Mouse (Mus musculus) liver, embryonic 13.5 days (tissue): Measurements from ENCODE around the gene Mthfd2. TPM values are rescaled to one million over a fixed set of nuclear protein-coding genes. Genes with fewer than 3 reads are reported as not detected.

Source experiments
- ATAC-seq: fragments of 200-750 bp; cut with Nextera tagmentation; 2 replicates; pipeline ENCODE4 v1.8.0; 2017; ENCODE audit warnings: low read depth, mild to moderate bottlenecking, moderate number of reproducible peaks, moderate library complexity
- DNase-seq: peaks from one replicate; pipeline ENCODE4 v3.0.0; 2022
- H3K27ac ChIP-seq: fragments of 300-500 bp; sonication (generic); 2 replicates; pipeline ENCODE4 v1.5.1; 2015; ENCODE audit warnings: moderate library complexity, mild to moderate bottlenecking, inconsistent platforms
- H3K27me3 ChIP-seq: fragments of 300-500 bp; sonication (generic); 2 replicates; pipeline ENCODE4 v1.6.1; 2015; ENCODE audit warnings: mild to moderate bottlenecking, inconsistent platforms
- H3K36me3 ChIP-seq: fragments of 300-500 bp; sonication (generic); 2 replicates; pipeline ENCODE4 v1.6.1; 2015; ENCODE audit warnings: mild to moderate bottlenecking, inconsistent platforms
- H3K4me1 ChIP-seq: fragments of 300-500 bp; sonication (generic); replicated peaks from 2 replicates; pipeline ENCODE4 v1.6.1; 2015; ENCODE audit warnings: inconsistent platforms
- H3K4me2 ChIP-seq: fragments of 300-500 bp; sonication (generic); 2 replicates; pipeline ENCODE4 v1.6.1; 2015; ENCODE audit warnings: inconsistent platforms, mild to moderate bottlenecking, moderate library complexity
- H3K4me3 ChIP-seq: fragments of 300-500 bp; sonication (generic); replicated peaks from 2 replicates; pipeline ENCODE4 v1.5.1; 2015; ENCODE audit warnings: mild to moderate bottlenecking, inconsistent platforms
- H3K9ac ChIP-seq: fragments of 300-500 bp; sonication (generic); 2 replicates; pipeline ENCODE4 v1.6.1; 2015; ENCODE audit warnings: mild to moderate bottlenecking, inconsistent platforms
- H3K9me3 ChIP-seq: fragments of 300-500 bp; sonication (generic); replicated peaks from 2 replicates; pipeline ENCODE4 v1.6.1; 2016; ENCODE audit warnings: inconsistent platforms
- WGBS: fragments of 180-500 bp; shearing (Covaris S2); methylation state at CpG from one replicate; pipeline ENCODE4 v1.1.7; 2015; ENCODE audit not compliant: insufficient replicate concordance; 5-methylcytosine and 5-hydroxymethylcytosine counted together
- polyA plus RNA-seq: library from polyadenylated mRNA; unstranded; fragments of >200 nt; fragmentation: Nextera tagmentation; extraction: Ambion mirVana; gene quantifications from 2 replicates; pipeline ENCODE4 v1.2.1, GENCODE M21; 2015

The Mthfd2 gene
- polyA plus RNA-seq, 1 experiment from 2014 or later, result 90.3 TPM

DNA sequence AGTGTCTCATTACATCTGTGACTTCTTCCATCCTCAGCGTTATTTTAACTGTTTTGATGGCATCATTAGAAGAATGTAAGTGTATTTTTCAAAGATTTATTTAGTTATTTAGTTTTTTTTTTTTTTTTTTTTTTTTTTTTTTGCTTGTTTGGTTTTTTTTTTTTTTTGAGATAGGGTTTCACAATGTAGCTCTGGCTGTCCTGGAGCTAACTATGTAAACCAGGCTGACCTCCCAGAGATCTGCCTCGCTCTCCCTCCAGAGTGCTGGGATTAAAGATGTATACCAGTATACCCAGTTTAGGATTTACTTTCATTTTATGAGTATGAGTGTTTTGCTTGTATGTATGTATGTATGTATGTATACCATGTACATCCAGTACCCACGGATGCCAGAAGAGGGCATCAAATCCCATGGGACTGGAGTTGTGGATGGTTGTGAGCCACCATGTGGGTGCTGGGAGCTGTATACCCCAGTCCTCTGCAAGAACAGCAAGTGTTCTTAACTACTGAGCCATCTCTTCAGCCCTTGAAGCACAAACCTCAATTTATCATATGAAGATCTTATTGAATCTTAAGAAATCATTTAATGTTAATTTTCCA lies 2.0 kb upstream of the Mthfd2 start:
- H3K27me3 ChIP-seq, result no peaks in the 10 kb centered on the region
- 91% methylated on average over 3 of the region's 3 CpGs for WGBS
- DNase-seq (no peak), ATAC-seq (no peak)
- no peak overlapping the region for H3K27ac ChIP-seq
- H3K36me3 ChIP-seq, result peaks cover 55% of the 10 kb centered on the region
- H3K4me3 ChIP-seq, result peak overlapping the region; percentile 95
- H3K9me3 ChIP-seq, result no peaks in the 10 kb centered on the region
- H3K4me2 ChIP-seq, result peak overlapping the region; percentile 88
- H3K4me1 ChIP-seq, result peaks cover 43% of the 10 kb centered on the region
- peak overlapping the region; percentile 95 for H3K9ac ChIP-seq

DNA sequence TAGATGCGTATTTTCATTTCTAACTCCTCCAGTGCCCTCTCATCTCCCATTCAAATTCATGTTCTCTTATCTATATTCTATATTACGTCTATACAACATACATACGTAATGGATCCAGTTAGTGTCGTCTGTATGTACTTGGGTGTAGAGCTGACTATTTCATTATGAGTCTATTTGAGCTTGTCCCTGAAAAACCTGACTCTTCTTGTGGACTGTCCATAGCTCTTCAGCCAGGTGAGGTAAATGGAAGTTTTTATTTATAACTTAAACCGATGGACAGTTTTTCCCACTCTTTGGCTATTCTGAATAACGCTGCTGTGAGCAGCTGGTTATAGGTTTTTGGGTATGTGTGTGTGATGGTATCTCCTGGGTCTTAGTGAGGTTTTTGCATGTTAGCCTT lies 1.1 kb upstream of the Mthfd2 start:
- ATAC-seq (no peak), DNase-seq (no peak)
- 25% methylated on average over 6 of the region's 6 CpGs for WGBS
- no peaks in the 10 kb centered on the region for H3K9me3 ChIP-seq
- H3K27ac ChIP-seq, result peak overlapping the region; percentile 97
- H3K9ac ChIP-seq, result peak overlapping the region; percentile 95
- H3K4me3 ChIP-seq, result peak overlapping the region; percentile 95
- no peaks in the 10 kb centered on the region for H3K27me3 ChIP-seq
- H3K36me3 ChIP-seq, result peaks cover 46% of the 10 kb centered on the region
- peak overlapping the region; percentile 88 for H3K4me2 ChIP-seq
- H3K4me1 ChIP-seq, result peaks cover 46% of the 10 kb centered on the region

DNA sequence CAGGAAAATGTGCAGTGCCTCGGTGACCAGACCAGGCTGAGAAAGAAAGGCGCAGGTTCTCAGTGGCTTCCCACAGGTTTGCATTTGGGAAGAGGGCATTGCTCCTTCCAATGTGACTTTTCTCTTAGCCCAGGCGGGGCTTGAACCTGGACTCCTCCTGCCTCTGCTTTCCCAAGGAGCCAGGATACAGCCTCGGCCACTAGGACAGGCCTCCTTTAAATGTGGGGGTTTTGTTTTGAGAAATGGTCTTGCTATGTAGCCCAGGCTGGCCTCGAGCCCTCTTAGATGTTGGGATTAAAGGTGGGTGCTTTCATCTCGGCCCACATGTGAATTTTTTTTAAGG lies 657 bp upstream of the Mthfd2 start:
- Histone ChIP-seq H3K4me2 (peak overlapping the region; percentile 88), H3K36me3 (peaks cover 42% of the 10 kb centered on the region), H3K9ac (peak overlapping the region; percentile 95), H3K9me3 (no peaks in the 10 kb centered on the region), H3K27me3 (no peaks in the 10 kb centered on the region), H3K27ac (peak overlapping the region; percentile 97), H3K4me3 (peak overlapping the region; percentile 95), H3K4me1 (peaks cover 46% of the 10 kb centered on the region)
- 2% methylated on average over 6 of the region's 6 CpGs for WGBS
- ATAC-seq, result peak; percentile 27
- DNase-seq, result no peak

DNA sequence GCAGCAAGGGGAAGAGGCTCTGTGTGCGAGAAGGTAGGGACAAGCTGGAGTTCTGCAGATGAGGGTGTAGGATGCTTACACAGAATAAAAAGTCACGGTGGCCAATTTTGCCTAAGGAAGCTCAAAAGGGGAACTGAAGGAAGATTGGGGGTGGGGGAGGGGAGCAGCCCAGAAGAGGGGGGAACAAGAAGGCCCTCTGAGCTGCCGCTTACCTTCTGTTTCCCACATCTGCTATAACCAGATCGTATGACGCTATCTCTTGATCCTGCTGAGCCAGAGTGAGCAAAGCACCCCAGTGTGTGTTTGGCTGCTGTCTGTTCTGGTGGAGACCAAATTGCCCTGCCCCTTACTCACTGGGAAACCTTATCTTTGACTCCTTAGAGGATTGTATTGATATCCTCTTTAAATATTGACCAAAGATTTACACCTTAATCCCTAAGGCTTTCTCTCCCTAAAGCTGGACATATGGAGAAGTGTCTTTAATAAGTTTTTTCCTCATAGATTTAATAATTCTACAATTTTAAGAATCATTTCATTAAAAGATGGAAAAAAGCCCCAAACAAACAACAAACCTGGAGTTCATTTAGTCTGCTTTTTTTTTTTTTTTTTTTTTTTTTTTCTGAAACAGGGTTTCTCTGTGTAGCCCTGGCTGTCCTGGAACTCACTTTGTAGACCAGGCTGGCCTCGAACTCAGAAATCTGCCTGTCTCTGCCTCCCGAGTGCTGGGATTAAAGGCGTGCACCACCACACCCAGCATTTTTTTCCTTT lies 1.9 kb downstream of the Mthfd2 start:
- Histone ChIP-seq H3K4me3 (peak overlapping the region; percentile 9; the same call in 1 of the 2 replicates), H3K27me3 (no peaks in the 10 kb centered on the region), H3K4me2 (peak overlapping the region; percentile 88), H3K36me3 (peaks cover 17% of the 10 kb centered on the region), H3K9me3 (no peaks in the 10 kb centered on the region), H3K9ac (peak overlapping the region; percentile 47), H3K27ac (peak overlapping the region; percentile 53), H3K4me1 (peaks cover 44% of the 10 kb centered on the region)
- no peak for ATAC-seq
- DNase-seq, result no peak
- WGBS, result 43% methylated on average over 8 of the region's 8 CpGs

DNA sequence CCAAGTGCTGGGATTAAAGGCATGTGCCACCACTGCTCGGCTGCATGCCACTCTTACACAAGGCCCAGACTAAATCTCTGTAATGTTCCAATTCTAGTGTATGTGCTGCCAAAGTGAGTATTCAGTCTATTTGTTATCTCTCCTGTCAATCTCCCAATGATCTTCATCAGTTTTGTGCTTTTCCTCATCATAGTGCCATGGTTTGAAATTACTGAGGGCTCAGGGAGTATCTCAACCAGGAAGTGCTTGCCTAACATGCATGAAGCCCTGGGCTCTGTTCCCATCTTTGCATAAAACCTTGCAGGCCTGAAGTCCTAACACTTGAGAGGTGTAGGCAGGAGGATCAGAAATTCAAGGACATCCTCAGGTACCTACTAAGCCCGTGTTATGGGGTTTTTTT lies 2.9 kb downstream of the Mthfd2 start:
- H3K27me3 ChIP-seq, result no peaks in the 10 kb centered on the region
- H3K4me2 ChIP-seq, result no peak overlapping the region
- H3K4me3 ChIP-seq, result no peak overlapping the region
- 69% methylated on average over 2 of the region's 2 CpGs for WGBS
- DNase-seq, result no peak
- peak overlapping the region; percentile 23; the same call in 1 of the 2 replicates for H3K27ac ChIP-seq
- peaks cover 38% of the 10 kb centered on the region for H3K4me1 ChIP-seq
- no peak overlapping the region for H3K9ac ChIP-seq
- ATAC-seq, result no peak
- H3K36me3 ChIP-seq, result peaks cover 10% of the 10 kb centered on the region
- H3K9me3 ChIP-seq, result no peaks in the 10 kb centered on the region

DNA sequence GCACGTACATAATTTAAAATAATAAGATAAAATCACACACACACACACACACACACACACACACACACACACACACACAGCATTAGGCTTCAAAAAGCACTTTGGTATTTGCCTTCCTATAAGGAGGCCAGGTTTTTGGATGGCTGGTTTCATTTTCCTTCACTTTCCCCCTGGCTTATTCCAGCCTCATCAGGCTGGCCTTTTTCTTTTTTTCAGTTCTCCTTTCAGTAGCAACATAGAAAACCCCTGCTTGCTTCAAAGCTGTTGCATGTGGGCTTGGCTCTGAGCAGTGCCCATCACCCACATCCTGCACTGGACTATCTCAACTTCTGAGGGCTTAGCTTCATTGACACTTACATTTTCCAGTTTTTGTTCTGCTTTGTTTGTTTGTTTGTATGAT lies 3.8 kb downstream of the Mthfd2 start:
- DNase-seq (no peak), ATAC-seq (no peak)
- H3K36me3 ChIP-seq, result 0 out of 2 replicates have a peak, but pooled peaks cover 8% of the 10 kb centered on the region
- H3K27ac ChIP-seq, result no peak overlapping the region; the same call in 1 of the 2 replicates
- H3K4me1 ChIP-seq, result peaks cover 34% of the 10 kb centered on the region
- H3K27me3 ChIP-seq, result no peaks in the 10 kb centered on the region
- H3K9ac ChIP-seq, result no peak overlapping the region
- no peak overlapping the region for H3K4me2 ChIP-seq
- no peaks in the 10 kb centered on the region for H3K9me3 ChIP-seq
- 63% methylated on average over 1 of the region's 1 CpGs for WGBS
- no peak overlapping the region for H3K4me3 ChIP-seq

DNA sequence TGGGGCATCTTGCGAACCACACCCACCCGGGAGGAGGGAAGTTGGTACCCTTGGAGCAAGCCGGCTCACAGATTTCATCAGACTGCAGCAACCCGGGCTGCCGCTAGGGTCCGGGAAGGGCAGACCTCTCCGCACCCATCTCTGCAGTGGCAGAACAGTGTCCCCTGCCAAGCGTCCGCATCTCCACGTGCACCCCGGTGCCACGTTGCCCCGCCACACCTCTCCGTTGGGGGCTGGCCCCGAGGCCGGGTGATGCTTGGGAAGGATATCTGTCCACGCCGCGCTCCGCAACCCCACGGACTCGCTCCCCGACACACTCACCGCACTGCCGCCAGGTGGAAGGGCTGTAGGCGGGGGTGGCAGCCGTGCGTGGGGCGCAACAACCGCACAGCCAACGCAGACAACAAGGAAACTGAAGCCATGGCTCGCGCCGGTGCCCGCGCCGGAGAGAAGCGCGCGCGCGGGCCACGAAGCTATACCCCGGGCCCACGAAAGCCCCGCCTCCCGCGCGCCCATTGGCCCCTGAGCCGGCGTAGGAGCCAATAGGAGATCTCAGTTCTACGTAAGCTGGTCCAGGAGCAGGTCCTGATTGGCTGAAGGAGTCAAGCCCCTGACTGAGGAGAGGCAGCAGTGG lies 8.5 kb downstream of the Mthfd2 start:
- Histone ChIP-seq H3K9ac (peak overlapping the region; percentile 88), H3K36me3 (peaks cover 19% of the 10 kb centered on the region), H3K4me1 (peaks cover 52% of the 10 kb centered on the region), H3K9me3 (no peaks in the 10 kb centered on the region), H3K27ac (peak overlapping the region; percentile 92), H3K4me3 (peak overlapping the region; percentile 83), H3K27me3 (no peaks in the 10 kb centered on the region), H3K4me2 (peak overlapping the region; percentile 81)
- ATAC-seq, result peak; percentile 93
- under 1% methylated on average over 52 of the region's 52 CpGs for WGBS
- DNase-seq, result peak; percentile 88

DNA sequence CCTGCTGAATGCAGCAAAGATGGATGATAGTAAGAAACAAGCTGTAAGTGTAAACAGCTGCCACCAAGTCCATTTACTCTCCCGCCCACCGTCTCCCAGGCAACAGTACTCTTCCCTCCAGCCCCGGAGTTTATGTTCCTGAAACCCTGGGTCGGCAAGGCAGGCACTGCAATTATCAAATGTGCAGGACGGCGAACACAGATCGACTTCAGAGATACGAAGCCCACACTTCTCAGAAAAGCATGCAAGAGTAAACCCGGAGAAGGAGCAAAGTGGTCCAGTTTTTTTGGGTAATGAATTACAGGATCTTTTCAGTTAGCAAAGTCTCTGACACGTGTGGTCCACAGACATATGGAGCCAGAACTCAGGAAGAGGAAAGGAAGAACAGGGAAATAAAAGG lies 9.7 kb downstream of the Mthfd2 start:
- ATAC-seq (no peak), DNase-seq (peak; percentile 69)
- Histone ChIP-seq H3K9me3 (no peaks in the 10 kb centered on the region), H3K4me1 (peaks cover 64% of the 10 kb centered on the region), H3K36me3 (peaks cover 31% of the 10 kb centered on the region), H3K27ac (peak overlapping the region; percentile 92), H3K9ac (peak overlapping the region; percentile 88), H3K4me3 (peak overlapping the region; percentile 83), H3K4me2 (peak overlapping the region; percentile 81), H3K27me3 (no peaks in the 10 kb centered on the region)
- 3% methylated on average over 10 of the region's 10 CpGs for WGBS

DNA sequence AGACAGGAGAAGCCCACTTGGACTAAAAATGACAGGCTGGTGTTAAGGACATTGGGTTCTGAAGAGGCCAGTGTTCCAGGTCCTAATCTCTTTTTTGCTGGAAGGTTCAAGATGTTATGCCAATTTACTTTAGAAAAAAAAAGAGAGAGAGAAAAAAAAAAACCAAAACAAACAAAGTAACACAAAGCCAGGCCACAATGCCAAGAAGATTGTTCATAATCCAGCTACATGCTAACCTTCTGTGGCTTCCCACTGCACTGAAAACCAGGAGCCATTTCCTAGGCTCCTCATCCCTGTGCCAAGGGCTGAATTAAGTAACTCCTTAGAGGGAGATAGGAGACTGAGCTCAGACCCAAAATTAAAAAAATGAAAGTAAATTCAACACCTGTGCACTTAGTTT lies 10.4 kb downstream of the Mthfd2 start:
- Histone ChIP-seq H3K36me3 (peaks cover 39% of the 10 kb centered on the region), H3K9ac (peak overlapping the region; percentile 88), H3K9me3 (no peaks in the 10 kb centered on the region), H3K4me2 (peak overlapping the region; percentile 81), H3K27me3 (no peaks in the 10 kb centered on the region), H3K27ac (peak overlapping the region; percentile 92), H3K4me1 (peaks cover 70% of the 10 kb centered on the region), H3K4me3 (peak overlapping the region; percentile 83)
- ATAC-seq (no peak), DNase-seq (no peak)

DNA sequence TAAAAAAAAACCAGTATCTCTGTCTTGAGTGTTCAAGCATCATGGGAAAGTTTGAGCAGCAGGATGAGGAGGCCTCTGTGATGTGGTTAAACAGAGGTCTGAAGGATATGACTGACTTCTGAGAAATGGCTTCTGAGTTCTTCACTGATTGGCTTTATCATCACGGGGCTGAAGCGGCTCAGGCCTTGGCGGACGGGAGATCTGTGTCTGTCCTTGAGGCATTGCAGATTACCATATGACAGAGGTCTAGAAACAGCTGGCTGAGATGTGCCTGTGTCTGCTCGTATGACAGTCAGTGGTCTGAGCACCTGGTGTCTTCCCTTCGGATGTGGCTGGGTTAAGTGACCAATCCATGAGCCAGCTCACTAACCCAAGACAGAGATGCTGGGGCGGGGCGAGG lies 13.2 kb downstream of the Mthfd2 start:
- Histone ChIP-seq H3K4me3 (no peak overlapping the region), H3K4me2 (peak overlapping the region; percentile 52), H3K27me3 (no peaks in the 10 kb centered on the region), H3K9ac (peak overlapping the region; percentile 55), H3K27ac (peak overlapping the region; percentile 92), H3K4me1 (peaks cover 65% of the 10 kb centered on the region), H3K36me3 (peaks cover 65% of the 10 kb centered on the region), H3K9me3 (no peaks in the 10 kb centered on the region)
- DNase-seq (peak; percentile 77), ATAC-seq (peak; percentile 71)
- 37% methylated on average over 8 of the region's 8 CpGs for WGBS

DNA sequence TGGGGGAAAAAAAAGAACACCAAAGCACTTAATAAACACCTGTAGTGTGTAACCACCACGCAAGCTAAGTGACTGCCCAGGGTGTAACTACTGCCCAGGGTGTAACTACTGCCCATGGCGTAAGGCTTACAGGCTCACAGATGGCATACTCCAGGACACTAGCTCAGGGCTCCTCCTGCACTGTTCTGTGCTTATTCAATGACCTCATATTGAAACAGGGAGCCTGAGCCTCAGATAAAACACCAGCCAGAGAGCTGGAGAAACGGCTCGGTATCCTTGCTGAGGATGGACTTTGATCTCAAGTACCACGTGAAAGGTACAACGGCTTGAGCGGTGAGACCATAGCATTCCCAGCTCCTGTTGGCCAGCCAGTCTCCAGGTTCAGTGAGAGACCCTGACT lies 13.7 kb downstream of the Mthfd2 start:
- 80% methylated on average over 7 of the region's 7 CpGs for WGBS
- peaks cover 65% of the 10 kb centered on the region for H3K4me1 ChIP-seq
- peak overlapping the region; percentile 92 for H3K27ac ChIP-seq
- H3K9me3 ChIP-seq, result no peaks in the 10 kb centered on the region
- H3K4me2 ChIP-seq, result peak overlapping the region; percentile 52
- no peaks in the 10 kb centered on the region for H3K27me3 ChIP-seq
- ATAC-seq (no peak), DNase-seq (no peak)
- H3K36me3 ChIP-seq, result peaks cover 70% of the 10 kb centered on the region
- H3K9ac ChIP-seq, result peak overlapping the region; percentile 55; the same call in 1 of the 2 replicates
- H3K4me3 ChIP-seq, result no peak overlapping the region
